Mouse (Mus musculus) common myeloid progenitor, adult 5-6 weeks (primary cell): ENCODE data around the gene Fbxo27. TPM values are rescaled to one million over a fixed set of nuclear protein-coding genes. Genes with fewer than 3 reads are reported as not detected.
A peak's percentile ranks its signal among the peaks of the same experiment; 100 is the strongest.
"Not testable (repeated sequence)": the region's sequence is repeated elsewhere in the genome, so short reads cannot be mapped to it uniquely, and the experiment has no call there.

Source experiments
- ATAC-seq: replicated peaks from 2 replicates; pipeline ENCODE4 v1.8.0; 2016; ENCODE audit warnings: low read depth, mild to moderate bottlenecking, moderate TSS enrichment, inconsistent platforms; ENCODE audit not compliant: poor library complexity, severe bottlenecking
- total RNA-seq: library from RNA; stranded (forward); fragments of 200-1000, 187-1606 nt; gene quantifications from 2 replicates; pipeline ENCODE4 v1.2.3, GENCODE M21; 2017

The Fbxo27 gene
- total RNA-seq, 1 experiment from 2014 or later = not detected

DNA sequence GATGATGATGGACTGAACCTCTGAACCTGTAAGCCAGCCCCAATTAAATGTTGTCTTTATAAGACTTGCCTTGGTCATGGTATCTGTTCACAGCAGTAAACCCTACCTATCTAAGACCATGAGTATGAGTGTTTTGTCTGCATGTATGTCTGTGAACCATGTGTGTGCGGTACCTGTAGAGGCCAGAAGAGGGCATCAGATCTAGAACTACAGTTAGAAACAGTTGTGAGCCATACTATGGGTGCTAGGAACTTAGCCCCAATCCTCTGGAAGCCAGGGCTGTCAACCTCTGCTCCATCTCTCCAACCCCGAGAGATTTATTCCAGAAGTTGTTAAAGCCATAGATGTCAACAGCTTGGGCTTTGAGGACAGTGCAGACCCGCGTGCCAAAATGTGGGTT lies 7.6 kb downstream of the Fbxo27 start:
- no peak for ATAC-seq

DNA sequence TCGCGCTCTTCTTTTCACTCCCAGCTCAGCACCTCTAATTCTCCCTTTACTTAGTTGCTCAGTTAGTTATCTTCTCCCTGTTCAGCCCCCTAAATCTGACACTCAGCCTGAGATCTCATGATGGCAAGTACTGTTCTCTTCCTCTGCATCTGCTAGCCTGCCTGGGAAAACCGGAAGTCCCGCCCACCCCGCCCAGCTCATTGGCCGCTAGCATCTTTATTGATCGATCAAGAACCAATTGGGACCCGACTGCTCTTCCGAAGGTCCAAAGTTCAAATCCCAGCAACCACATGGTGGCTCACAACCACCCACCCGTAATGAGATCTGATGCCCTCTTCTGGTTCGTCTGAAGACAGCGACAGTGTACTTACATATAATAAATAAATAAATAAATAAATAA lies 8.7 kb downstream of the Fbxo27 start:
- ATAC-seq = not testable (repeated sequence)

DNA sequence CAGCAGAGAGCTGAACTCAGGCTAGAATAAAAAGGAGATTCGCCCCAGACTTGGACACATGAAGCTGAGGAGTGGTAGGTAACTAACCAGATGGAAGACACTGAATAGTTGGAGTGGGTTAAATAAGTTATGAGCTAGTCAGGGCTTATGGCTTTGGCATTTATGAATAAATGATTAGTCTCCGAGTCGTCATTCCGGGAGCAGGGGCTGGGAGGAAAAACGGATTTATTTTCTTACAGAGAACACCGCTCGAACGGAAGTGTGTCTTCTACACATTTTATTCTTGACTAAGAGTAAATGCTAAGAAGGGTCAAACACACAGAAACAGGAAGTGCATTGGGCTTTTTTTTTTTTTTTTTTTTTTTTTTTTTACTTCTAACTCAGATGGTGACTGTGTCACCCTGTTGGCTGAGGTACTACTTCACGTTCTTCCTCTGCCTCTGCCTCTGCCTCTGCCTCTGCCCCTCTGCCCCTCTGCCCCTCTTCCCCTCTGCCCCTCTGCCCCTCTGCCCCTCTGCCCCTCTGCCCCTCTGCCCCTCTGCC lies 10.0 kb downstream of the Fbxo27 start:
- peak; percentile 58 for ATAC-seq

DNA sequence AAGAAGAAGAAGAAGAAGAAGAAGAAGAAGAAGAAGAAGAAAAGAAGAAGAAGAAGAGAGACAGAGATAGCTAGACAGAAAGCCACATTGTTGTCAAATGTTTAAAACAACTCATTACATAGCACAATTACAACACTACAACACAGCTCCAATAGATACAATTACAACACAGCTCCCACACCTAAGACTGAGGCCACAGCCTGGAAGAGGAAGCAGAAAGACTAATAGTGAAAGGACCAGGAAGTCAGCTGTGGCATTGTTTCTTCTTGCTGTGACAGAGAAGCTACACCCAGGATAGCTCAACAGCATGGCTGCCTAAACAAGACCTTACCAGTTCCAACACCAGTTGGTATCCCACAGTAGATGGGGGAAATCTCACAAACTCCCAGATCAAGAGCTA lies 16.8 kb downstream of the Fbxo27 start:
- 0 out of 2 replicates have a peak, but pooled peaks have one; percentile 22 for ATAC-seq

DNA sequence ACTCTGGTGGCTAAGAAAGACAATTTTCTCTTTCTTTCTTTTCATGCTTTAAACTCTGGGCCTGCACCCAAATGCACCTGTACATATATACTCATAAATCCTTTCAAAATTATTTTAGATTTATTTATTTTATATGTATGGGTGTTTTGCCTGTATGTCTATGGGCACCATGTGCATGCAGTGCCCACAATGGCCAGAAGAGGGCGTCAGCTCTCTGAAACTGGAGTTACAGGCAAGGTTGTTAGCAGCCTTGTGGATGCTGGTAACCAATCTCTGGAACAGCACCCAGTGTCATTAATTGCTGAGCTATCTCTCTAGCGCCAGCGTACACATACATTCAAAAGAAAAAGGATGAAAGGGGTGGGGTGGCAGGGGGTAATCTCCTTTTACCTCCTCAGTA lies 18.3 kb downstream of the Fbxo27 start:
- no peak for ATAC-seq

DNA sequence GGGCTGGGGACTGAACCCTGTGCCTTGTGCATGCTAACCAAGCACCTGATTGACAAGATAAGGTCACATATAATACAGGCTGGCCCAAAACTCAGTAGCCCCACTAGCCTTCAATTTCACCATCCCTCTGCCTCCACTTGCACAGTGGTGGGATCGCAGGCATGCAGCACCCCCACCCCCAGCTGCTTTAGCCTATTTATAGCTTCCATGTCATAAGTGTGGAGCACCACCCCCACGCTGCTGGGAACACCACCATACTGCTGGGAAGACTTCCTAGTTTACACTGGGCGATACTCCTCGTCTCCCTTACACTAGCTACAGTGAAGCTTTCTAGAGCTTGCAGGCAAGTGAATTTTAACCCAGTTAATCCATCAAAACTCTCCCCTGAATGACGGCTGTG lies 22.0 kb downstream of the Fbxo27 start:
- no peak for ATAC-seq

- no peak for ATAC-seq
Measured at GRCm38 (mm10) chr7:28715598-28715997, 22.9 kb downstream of the Fbxo27 start.

DNA sequence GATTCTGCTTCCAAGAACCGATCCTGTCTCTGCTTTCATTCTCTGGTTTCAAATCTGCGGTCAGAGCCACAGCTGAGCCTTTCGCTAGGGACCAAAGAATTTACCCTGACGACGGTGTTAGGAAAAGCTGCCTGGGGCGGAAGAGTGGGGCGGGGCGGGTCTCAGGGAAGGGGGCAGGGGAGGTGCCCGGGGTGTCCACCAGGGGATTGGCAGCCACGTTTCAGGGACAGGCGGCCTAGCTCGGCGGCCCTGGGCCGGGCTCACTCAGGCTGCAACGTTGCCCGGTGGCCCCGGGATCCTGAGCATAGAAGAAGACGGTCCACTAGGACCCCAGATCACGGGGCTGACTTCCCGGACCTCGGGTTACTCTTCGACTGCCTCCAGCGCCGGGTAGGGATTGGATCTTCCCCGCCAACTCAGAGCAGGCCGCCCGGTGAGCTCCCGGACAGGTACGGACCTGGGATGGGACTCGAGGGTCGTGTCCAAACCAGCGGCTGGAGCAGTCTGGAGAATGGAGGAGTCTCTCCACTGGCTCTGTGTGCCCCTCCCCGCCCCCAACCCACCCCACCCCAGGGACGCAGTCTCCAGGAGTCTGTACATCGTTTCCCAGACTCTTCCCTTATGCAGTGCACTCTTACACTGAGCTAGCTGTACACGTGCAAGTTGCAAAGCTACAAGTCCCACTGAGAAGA lies 24.1 kb downstream of the Fbxo27 start, which contains the start of gene Fbxo17:
TSS of gene Fbxo17 (plus strand) at position 215 of the 692 bp plus-strand sequence.
- peak; percentile 83 for ATAC-seq

- no peak for ATAC-seq
Measured at GRCm38 (mm10) chr7:28717726-28718125, 25.1 kb downstream of the Fbxo27 start.

- ATAC-seq = no peak
Measured at GRCm38 (mm10) chr7:28719159-28719558, 26.5 kb downstream of the Fbxo27 start.

- ATAC-seq = no peak
Measured at GRCm38 (mm10) chr7:28719650-28720049, 27.0 kb downstream of the Fbxo27 start.

- ATAC-seq = no peak
Measured at GRCm38 (mm10) chr7:28720753-28721537, 28.3 kb downstream of the Fbxo27 start.

DNA sequence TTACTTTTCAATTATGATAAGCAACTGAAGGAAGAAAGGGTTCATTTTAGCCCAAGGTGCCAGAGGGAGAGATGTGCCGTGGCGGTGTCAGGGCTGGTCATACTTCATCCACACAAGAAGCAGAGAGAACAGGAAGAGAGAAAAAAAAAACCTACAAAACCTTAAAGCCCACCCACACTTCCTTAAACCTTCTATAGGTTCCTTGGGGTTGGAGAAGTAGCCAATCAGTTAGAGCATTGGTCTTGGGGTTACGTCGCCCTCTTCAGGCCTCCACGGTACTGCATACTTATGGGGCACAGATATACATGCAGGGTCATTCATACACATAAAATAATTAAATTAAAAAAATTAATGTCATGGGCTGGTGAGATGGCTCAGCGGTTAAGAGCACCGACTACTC lies 29.4 kb downstream of the Fbxo27 start:
- ATAC-seq = no peak; the same call in 1 of the 2 replicates

- no peak for ATAC-seq
Measured at GRCm38 (mm10) chr7:28724613-28725012, 32.0 kb downstream of the Fbxo27 start.

DNA sequence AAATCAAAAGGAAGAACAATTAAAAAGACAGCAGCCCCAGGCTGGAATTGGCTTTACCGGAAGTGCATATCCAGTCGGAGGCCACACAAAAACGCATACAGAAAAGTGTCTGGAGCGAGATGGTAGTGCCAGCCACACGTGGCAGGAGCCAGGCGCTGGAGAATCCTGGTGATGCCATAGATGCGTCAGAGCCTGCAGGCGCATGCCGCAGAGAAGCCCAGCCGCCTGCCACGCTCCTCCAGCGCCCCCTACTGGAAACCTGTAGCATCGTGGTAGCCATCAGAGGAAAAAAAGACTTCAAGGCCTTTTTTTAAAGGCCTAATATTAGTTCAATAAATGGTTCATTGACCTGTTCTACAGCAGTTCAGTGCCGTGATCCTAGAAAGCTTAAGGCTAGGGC lies 34.0 kb downstream of the Fbxo27 start:
- ATAC-seq = peak; percentile 95

DNA sequence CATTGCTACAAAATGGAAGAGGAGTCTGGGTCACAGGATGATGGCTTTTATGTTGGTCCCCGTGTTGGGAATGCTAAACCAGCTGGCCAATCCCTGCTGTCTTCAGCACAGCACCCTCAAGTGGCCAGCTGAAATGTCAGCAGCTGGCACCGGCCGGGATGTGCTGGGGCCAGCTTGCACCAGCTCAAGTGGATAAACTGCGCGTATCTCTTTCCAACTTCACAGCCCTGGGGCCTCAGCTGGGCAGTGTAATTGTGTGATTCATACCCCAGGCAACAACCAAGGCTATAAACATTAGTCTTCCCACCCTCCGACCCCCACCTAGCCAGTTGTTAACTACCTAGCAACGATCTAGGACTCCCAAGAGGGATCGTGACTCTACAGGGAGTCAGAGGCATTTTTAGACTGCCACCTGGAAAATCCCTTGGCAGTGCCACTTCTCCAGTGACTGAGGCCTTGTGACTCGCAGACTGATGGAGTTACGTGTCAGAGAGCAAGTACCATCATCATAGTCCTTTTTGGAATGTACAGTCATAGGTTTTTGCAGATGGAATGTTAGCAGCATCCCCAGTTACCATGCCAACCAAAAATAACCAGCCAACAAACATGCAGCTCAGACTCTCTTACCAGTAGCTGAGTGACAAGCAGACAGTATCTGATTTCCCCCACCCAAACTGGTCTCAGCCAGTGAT lies 35.1 kb downstream of the Fbxo27 start:
- no peak for ATAC-seq

DNA sequence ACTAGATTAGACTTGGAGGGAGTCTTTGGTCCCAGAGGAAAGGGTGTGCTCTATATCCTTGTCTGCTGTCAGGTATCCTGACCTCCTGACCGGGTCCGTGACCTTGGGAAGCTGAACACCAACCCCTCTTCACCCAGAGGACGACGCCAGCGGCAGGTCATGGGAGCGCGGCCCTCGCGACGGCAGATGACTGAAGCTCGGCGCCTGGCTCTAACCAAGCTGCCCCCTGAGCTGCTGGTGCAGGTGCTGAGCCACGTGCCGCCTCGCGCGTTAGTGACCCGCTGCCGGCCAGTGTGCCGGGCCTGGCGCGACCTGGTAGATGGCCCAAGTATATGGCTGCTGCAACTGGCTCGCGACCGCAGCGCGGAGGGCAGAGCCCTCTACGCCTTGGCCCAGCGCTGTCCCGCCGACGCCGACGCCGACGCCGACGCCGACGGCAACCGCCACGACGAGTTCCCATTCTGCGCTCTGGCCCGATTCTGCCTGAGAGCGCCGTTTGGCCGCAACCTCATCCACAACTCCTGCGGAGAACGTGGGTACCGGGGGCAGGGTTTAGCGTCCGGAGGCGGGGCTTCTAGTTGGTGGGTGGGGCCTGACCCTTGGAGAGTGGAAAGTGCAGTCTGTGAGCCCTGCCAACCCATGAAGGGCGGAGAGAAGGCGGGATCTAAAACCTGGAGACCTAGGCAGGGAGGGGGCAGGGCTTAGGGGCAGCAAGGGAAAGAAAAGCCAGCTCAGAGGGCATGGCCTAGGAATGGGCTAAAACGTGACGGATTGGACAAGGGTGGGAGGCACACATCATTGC lies 39.9 kb downstream of the Fbxo27 start:
- peak; percentile 98 for ATAC-seq

DNA sequence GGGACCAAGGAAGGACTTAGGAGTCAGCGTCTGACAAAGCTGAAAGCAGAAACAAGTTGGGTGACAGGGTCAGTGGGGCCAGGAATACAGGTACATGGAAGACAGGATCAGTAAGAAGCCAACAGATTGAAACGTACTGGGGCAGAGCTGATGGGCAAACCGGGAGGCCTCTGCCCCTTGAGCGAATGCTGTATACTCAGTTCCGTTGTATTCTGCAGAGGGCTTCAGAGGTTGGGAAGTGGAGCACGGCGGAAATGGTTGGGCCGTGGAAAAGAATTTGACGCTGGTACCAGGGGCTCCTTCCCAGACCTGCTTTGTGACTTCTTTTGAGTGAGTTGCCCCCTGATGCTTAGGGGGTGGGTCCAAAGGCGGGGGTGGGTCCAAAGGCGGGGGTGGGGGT lies 40.6 kb downstream of the Fbxo27 start:
- 0 out of 2 replicates have a peak, but pooled peaks have one; percentile 6 for ATAC-seq

GRCm38 (mm10) chr7:28735701-28736100 lies 43.1 kb downstream of the Fbxo27 start:
- ATAC-seq = no peak

GRCm38 (mm10) chr7:28739829-28740228 lies 47.2 kb downstream of the Fbxo27 start:
- no peak for ATAC-seq
